ENCODE assay signal across 22 mouse cellular contexts in the genomic region with DNA sequence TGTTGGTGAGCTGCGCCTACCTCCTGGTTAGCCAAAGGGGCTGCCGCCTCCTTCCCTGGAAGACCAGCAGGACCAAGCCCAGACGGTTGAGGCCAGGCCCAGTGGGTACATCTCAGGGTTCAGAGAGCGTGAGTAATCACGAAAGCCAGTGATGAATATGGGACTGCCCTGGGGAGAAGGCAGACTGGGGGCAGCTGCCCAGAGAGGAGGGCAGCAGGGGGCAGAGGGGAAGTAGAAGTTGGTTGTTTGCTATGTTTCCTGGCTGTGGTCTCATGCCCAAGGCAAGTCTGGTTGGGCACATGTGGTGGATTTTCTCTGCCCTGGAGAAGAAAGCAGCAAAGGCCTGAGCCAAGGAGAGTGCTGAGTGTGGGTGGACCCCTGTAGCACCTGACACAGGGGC. TPM values are rescaled to one million over a fixed set of nuclear protein-coding genes. Genes with fewer than 3 reads are reported as not detected.
"Had no signal": no experiment of that assay in that cellular context is flagged by ENCODE, and none has a peak within 500 bp of the region (broad histone marks: within the 10 kb centered on the region; RNA-seq: fewer than 3 reads in every experiment).

No protein-coding gene starts in this region.

- H3K36me3 ChIP-seq: midbrain, embryonic 15.5 days had no signal

- H3K9me3 ChIP-seq: limb, embryonic 12.5 days; limb, embryonic 15.5 days; megakaryocyte, embryonic 14.5 days; midbrain, embryonic 15.5 days had no signal

- H3K4me3 ChIP-seq: limb, embryonic 12.5 days; limb, embryonic 15.5 days; megakaryocyte, embryonic 14.5 days; midbrain, embryonic 15.5 days had no signal

- H3K27ac ChIP-seq: kidney, postnatal 0 days; limb, embryonic 12.5 days; limb, embryonic 15.5 days; liver, embryonic 14.5 days; macrophage; midbrain, embryonic 15.5 days had no signal

- H3K9ac ChIP-seq: limb, embryonic 12.5 days; limb, embryonic 15.5 days; liver, embryonic 14.5 days; liver, postnatal 0 days; lung, embryonic 14.5 days; midbrain, embryonic 15.5 days had no signal

- H3K4me2 ChIP-seq: limb, embryonic 12.5 days; limb, embryonic 15.5 days; liver, embryonic 11.5 days; lung, embryonic 14.5 days; midbrain, embryonic 11.5 days; midbrain, embryonic 15.5 days had no signal

- ATAC-seq: liver, postnatal 0 days; lung, postnatal 0 days; midbrain, embryonic 15.5 days had no signal

- DNase-seq: kidney, adult 2 months; kidney, postnatal 25 days; layer of hippocampus, postnatal 36 days; left cerebral cortex, postnatal 4 days; liver, postnatal 0 days; lung, embryonic 14.5 days; thymus, adult 18-20 months; thymus, postnatal 36 days had no signal

RNA-seq across cellular contexts. Expression of gene Gpr25, which starts 2.7 kb away (rescaled TPM):
- polyA plus RNA-seq: kidney, embryonic 14.5 days; kidney, postnatal 0 days; limb, embryonic 12.5 days; limb, embryonic 15.5 days; liver, embryonic 11.5 days; liver, embryonic 14.5 days; liver, postnatal 0 days; lung, embryonic 14.5 days; lung, postnatal 0 days; macrophage; midbrain, embryonic 11.5 days; stomach, embryonic 16.5 days had no signal

RNA-seq across cellular contexts. Expression of gene Inava, which starts 29.3 kb away (rescaled TPM):
- polyA plus RNA-seq: macrophage had no signal

RNA-seq across cellular contexts. Expression of gene Mroh3, which starts 50.7 kb away (rescaled TPM):
- polyA plus RNA-seq: kidney, postnatal 0 days; limb, embryonic 15.5 days; liver, embryonic 11.5 days; liver, postnatal 0 days; lung, embryonic 14.5 days; macrophage; midbrain, embryonic 15.5 days; neural tube, embryonic 14.5 days; spleen, adult 2 months had no signal
